Comparison of ENCODE assay signal across 11 mouse cellular contexts in the genomic region with DNA sequence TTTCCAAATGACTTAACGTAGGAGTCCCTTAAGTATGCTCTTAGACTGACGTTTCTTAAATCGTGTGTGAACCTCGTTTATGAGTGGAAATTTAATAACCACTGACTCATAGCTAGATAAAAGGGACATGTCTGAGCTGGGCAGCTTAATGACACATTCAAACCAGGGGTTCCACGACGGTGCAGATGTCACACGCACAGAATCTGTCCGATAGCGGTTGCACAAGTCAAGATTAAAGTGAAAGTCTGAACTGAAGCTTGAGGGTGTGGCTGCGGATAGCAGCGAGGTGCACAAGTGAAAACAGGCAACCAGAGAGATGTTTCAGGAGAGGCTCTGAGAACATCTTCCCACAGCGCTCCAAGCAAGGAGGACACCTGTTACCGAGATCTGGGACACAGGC. TPM values are rescaled to one million over a fixed set of nuclear protein-coding genes. Genes with fewer than 3 reads are reported as not detected.
DNase-seq lines count a peak whose midpoint lies in the region; ATAC-seq lines count a peak whose summit lies in the region.
"Had no signal": no experiment of that assay in that cellular context is flagged by ENCODE, and none has a peak within 500 bp of the region (broad histone marks: within the 10 kb centered on the region; RNA-seq: fewer than 3 reads in every experiment).

No protein-coding gene starts in this region.

- H3K9me3 ChIP-seq in heart, embryonic 12.5 days (replicated peaks), result peaks cover 6% of the 10 kb centered on the region
- H3K9me3 ChIP-seq in liver, embryonic 13.5 days (replicated peaks), result no peaks in the 10 kb centered on the region
- H3K9me3 ChIP-seq: limb, embryonic 15.5 days had no signal

- H3K4me3 ChIP-seq in heart, embryonic 12.5 days, result no peak overlapping the region
- peak overlapping the region; percentile 14; the same call in 1 of the 2 replicates for H3K4me3 ChIP-seq in liver, embryonic 13.5 days (replicated peaks)

- H3K36me3 ChIP-seq in heart, embryonic 12.5 days, result peaks cover 12% of the 10 kb centered on the region
- H3K36me3 ChIP-seq in liver, embryonic 13.5 days, result no peaks in the 10 kb centered on the region
- H3K36me3 ChIP-seq: limb, embryonic 15.5 days had no signal

- H3K9ac ChIP-seq in heart, embryonic 12.5 days, result no peak overlapping the region
- no peak overlapping the region for H3K9ac ChIP-seq in liver, embryonic 13.5 days
- H3K9ac ChIP-seq: limb, embryonic 15.5 days had no signal

- no peak for ATAC-seq in heart, embryonic 12.5 days (ENCODE audit: insufficient number of reproducible peaks, low FRiP score)
- ATAC-seq in liver, embryonic 13.5 days (ENCODE audit: low read depth), result no peak
- no peak for ATAC-seq in frontal cortex, adult (ENCODE audit: low TSS enrichment)
- ATAC-seq: midbrain, embryonic 16.5 days had no signal

- no peak for DNase-seq in heart, postnatal 4 days
- DNase-seq in urinary bladder, postnatal 14 days (ENCODE audit: low spot score), result peak; percentile 46
- no peak for DNase-seq in urinary bladder, postnatal 25 days (ENCODE audit: low spot score)
- DNase-seq in liver, embryonic 13.5 days, result no peak
- DNase-seq in spleen, postnatal 14 days (ENCODE audit: low spot score in 2 of 2), result no peak
- DNase-seq in adrenal gland, postnatal 4 days (ENCODE audit: low spot score in 2 of 2), result no peak
- DNase-seq: gastrocnemius, postnatal 10 days had no signal

- no peaks in the 10 kb centered on the region for H3K27me3 ChIP-seq in heart, embryonic 12.5 days (replicated peaks)
- H3K27me3 ChIP-seq in liver, embryonic 13.5 days, result peaks cover 4% of the 10 kb centered on the region; the same call in 1 of the 2 replicates
- H3K27me3 ChIP-seq: limb, embryonic 15.5 days had no signal

- peak overlapping the region; percentile 26 for H3K4me2 ChIP-seq in heart, embryonic 12.5 days
- H3K4me2 ChIP-seq in liver, embryonic 13.5 days, result peak overlapping the region; percentile 49

- 38% methylated on average over 13 of the region's 13 CpGs for WGBS in heart, embryonic 12.5 days
- WGBS in liver, embryonic 13.5 days (ENCODE audit: insufficient replicate concordance), result 23% methylated on average over 13 of the region's 13 CpGs

- H3K27ac ChIP-seq in heart, embryonic 12.5 days (ENCODE audit: poor library complexity, severe bottlenecking), result no peak overlapping the region
- no peak overlapping the region for H3K27ac ChIP-seq in liver, embryonic 13.5 days
- H3K27ac ChIP-seq: limb, embryonic 15.5 days had no signal

- H3K4me1 ChIP-seq in heart, embryonic 12.5 days (replicated peaks), result peaks cover 48% of the 10 kb centered on the region
- H3K4me1 ChIP-seq in liver, embryonic 13.5 days (replicated peaks), result peaks cover 44% of the 10 kb centered on the region

RNA-seq across cellular contexts. Expression of a gene that starts 18.6 kb away (rescaled TPM):
- polyA plus RNA-seq in heart, embryonic 12.5 days (2016; fragmentation: Nextera tagmentation; extraction: Ambion mirVana), result 11.8 and 11.9 TPM in 2 replicates
- 10 to 100 TPM; 12.5 to 13.6 TPM for total RNA-seq in heart, postnatal 4 days (2021)
- 2.2 and 2.7 TPM in 2 replicates for polyA plus RNA-seq in liver, embryonic 13.5 days (2015; fragmentation: Nextera tagmentation; extraction: Ambion mirVana)
- 10 to 100 TPM; 22.6 to 23.1 TPM for total RNA-seq in adrenal gland, postnatal 4 days (2021)
